Mouse (Mus musculus) erythroblast, embryonic 14.5 days (primary cell): ENCODE data around the gene Gm20431. TPM values are rescaled to one million over a fixed set of nuclear protein-coding genes. Genes with fewer than 3 reads are reported as not detected.
A peak's percentile ranks its signal among the peaks of the same experiment; 100 is the strongest.

ENCODE experiments used
- H3K27me3 ChIP-seq: 2 replicates; pipeline ENCODE4 v1.6.1; 2012; ENCODE audit warnings: inconsistent platforms; ENCODE audit not compliant: control insufficient read depth
- H3K36me3 ChIP-seq: 2 replicates; pipeline ENCODE4 v1.6.1; 2012; ENCODE audit warnings: mild to moderate bottlenecking, inconsistent platforms; ENCODE audit not compliant: control insufficient read depth
- H3K4me1 ChIP-seq: 2 replicates; pipeline ENCODE4 v1.6.1; 2012; ENCODE audit warnings: inconsistent platforms; ENCODE audit not compliant: control insufficient read depth
- H3K4me3 ChIP-seq: replicated peaks from 2 replicates; pipeline ENCODE3; 2012; ENCODE audit warnings: moderate library complexity, mild to moderate bottlenecking, inconsistent platforms
- H3K9me3 ChIP-seq: 2 replicates; pipeline ENCODE4 v1.6.1; 2012; ENCODE audit warnings: low read length, inconsistent platforms, mixed read lengths; ENCODE audit not compliant: control insufficient read depth
- GATA1 ChIP-seq: IDR thresholded peaks from 2 replicates; pipeline ENCODE4 v1.6.1; 2012; ENCODE audit warnings: low read length, inconsistent platforms, mixed read lengths
- TAL1 ChIP-seq: IDR thresholded peaks from 3 replicates; pipeline ENCODE4 v1.6.1; 2012; ENCODE audit warnings: low read length, inconsistent platforms, mixed read lengths
- polyA plus RNA-seq: library from polyadenylated mRNA; stranded (reverse); fragments of >175 nt; gene quantifications from 2 replicates; pipeline ENCODE4 v1.2.3, GENCODE M21; 2012

Gm20431 gene
- polyA plus RNA-seq, 1 experiment: not detected

- no peaks in the 10 kb centered on the region for H3K36me3 ChIP-seq
- no peak for TF ChIP-seq GATA1
- TF ChIP-seq TAL1: no peak
- peaks cover 35% of the 10 kb centered on the region for H3K4me1 ChIP-seq
- no peak overlapping the region for H3K4me3 ChIP-seq
- H3K27me3 ChIP-seq: peaks cover 36% of the 10 kb centered on the region
- H3K9me3 ChIP-seq: no peaks in the 10 kb centered on the region
Measured at GRCm38 (mm10) chr2:167685137-167685536, 23.8 kb upstream of the Gm20431 start.

- peaks cover 28% of the 10 kb centered on the region for H3K4me1 ChIP-seq
- no peak for TF ChIP-seq TAL1
- TF ChIP-seq GATA1: no peak
- H3K4me3 ChIP-seq: no peak overlapping the region
Measured at GRCm38 (mm10) chr2:167683721-167684120, 22.4 kb upstream of the Gm20431 start.

DNA sequence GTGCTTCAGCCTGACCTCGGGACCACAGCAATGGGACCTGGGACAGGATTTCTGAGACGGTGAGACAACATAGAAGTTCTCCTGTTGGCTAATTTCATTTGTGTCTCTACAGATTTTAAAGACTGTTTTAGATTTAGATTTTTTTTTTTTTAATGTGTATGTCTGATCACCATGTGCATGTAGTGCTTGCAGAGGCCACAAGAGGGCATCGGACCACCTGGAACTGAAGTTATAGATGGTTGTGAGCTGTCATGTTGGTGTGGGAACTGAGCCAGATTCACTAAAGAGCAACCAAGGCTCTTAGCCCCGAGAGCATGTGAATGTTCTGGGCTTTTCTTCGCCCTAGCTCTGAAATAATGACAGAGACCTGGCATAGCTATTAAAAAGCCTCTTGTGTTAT is 19.4 kb upstream of the Gm20431 start:
- Histone ChIP-seq H3K27me3 (peaks cover 11% of the 10 kb centered on the region), H3K9me3 (no peaks in the 10 kb centered on the region), H3K36me3 (no peaks in the 10 kb centered on the region), H3K4me1 (peaks cover 12% of the 10 kb centered on the region), H3K4me3 (no peak overlapping the region)
- no peak for TF ChIP-seq TAL1
- no peak for TF ChIP-seq GATA1

More at GRCm38 (mm10) chr2:167683721-167684120, 22.4 kb upstream of the Gm20431 start:
- H3K36me3 ChIP-seq: no peaks in the 10 kb centered on the region
- H3K27me3 ChIP-seq: peaks cover 22% of the 10 kb centered on the region
- no peaks in the 10 kb centered on the region for H3K9me3 ChIP-seq

GRCm38 (mm10) chr2:167679902-167680430 is 18.7 kb upstream of the Gm20431 start:
- Histone ChIP-seq H3K27me3 (peaks cover 7% of the 10 kb centered on the region), H3K4me1 (peaks cover 16% of the 10 kb centered on the region), H3K9me3 (no peaks in the 10 kb centered on the region), H3K36me3 (no peaks in the 10 kb centered on the region), H3K4me3 (no peak overlapping the region)
- no peak for TF ChIP-seq TAL1
- no peak for TF ChIP-seq GATA1

GRCm38 (mm10) chr2:167678600-167678999 is 17.3 kb upstream of the Gm20431 start:
- no peak overlapping the region for H3K4me3 ChIP-seq
- H3K4me1 ChIP-seq: peaks cover 26% of the 10 kb centered on the region
- H3K36me3 ChIP-seq: no peaks in the 10 kb centered on the region
- TF ChIP-seq GATA1 (no peak), TAL1 (no peak)
- peaks cover 7% of the 10 kb centered on the region for H3K27me3 ChIP-seq
- no peaks in the 10 kb centered on the region for H3K9me3 ChIP-seq

DNA sequence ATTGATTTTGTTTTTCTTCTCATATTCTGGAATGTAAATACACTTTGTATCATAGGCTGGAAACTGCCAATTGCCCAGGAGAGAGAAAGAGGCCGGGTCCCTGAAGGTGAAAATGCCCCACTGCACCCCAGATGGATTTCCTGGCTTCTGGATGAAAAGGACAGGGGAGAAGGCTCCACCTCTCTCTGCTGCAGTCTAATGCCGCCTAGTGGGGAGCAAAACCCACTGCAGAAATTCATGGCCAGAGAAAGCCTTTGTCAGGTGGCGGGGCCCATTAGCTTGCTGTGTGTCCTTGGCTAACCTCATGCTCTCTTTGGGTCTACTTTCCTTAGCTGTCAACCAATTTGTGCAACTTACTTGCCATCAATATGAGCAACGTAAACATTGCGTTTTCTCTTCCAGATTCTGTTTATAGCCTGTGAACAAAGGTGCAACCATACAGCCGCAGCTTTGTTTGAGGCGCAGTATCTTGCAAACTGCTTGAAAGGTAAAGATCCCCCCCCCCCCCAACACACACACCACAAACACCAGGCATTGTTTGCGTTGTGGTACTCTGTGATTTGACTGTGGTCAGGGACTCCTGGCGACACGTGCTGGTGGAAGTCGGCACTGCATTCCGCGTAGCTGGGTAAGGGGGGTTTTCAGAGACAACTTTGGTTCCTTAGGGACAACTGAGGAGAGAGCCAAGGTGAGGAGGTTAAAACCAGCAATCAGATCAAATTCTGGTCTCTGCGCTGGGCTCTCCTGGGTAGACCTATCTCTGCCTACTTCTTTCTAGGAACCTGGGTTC is 14.0 kb upstream of the Gm20431 start:
- Histone ChIP-seq H3K36me3 (no peaks in the 10 kb centered on the region), H3K27me3 (peaks cover 7% of the 10 kb centered on the region), H3K4me1 (peaks cover 55% of the 10 kb centered on the region), H3K9me3 (no peaks in the 10 kb centered on the region; the same call in 1 of the 2 replicates), H3K4me3 (no peak overlapping the region)
- TF ChIP-seq GATA1 (no peak), TAL1 (no peak)

DNA sequence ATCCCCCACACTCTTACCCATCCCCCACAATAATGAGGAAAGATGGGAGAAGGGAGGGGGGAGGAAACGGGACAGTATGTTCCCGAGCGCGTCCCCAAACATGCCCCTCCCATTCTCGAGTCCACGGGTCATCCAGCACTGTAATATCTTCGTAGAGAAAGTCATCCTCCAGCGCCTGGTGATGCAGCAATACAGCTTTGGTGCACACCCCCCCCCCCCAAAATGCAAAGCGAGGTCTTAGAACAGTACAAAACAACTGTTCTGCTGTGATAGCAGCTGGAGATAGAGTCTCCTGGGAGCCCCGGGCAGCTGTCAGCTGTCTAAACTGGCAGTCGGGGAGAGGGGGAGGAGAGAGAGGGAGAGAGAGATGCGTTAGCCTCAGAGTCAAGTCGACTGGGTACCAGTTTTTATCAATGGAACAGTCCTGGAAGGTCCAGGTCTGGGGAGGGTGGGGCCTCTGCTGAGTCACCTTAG is 11.0 kb upstream of the Gm20431 start:
- TF ChIP-seq TAL1 (no peak), GATA1 (no peak)
- no peaks in the 10 kb centered on the region for H3K36me3 ChIP-seq
- peaks cover 48% of the 10 kb centered on the region for H3K4me1 ChIP-seq
- peak overlapping the region; percentile 55 for H3K4me3 ChIP-seq
- no peaks in the 10 kb centered on the region; the same call in 1 of the 2 replicates for H3K9me3 ChIP-seq
- peaks cover 9% of the 10 kb centered on the region for H3K27me3 ChIP-seq

DNA sequence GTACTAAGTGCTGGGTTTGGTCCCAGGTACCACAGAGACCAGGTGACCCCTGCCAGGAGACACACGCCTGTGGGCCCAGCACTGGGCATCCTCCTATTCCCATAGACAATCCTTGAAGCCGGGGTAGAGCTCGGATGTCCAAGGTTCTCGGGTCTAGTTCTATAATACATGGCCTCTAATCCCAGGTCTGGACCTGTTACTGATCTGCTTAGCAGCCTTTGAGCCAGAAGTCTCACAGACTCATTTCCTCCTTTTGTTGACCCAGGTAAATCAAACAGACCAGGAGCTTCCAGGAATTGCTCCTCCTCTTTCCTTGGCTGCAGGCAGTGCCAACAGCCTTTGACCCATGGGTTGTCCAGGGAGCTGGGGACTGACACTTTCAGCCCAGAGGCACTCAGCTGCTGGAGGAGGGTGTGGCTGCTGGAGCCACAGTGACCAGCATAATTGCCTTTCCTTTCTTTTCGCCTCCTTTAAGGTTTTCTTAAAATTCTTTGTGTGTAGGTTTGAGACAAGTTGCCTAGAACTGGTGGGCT is 9.9 kb upstream of the Gm20431 start:
- H3K9me3 ChIP-seq: no peaks in the 10 kb centered on the region; the same call in 1 of the 2 replicates
- TF ChIP-seq TAL1 (no peak), GATA1 (no peak)

GRCm38 (mm10) chr2:167669398-167669797 is 8.1 kb upstream of the Gm20431 start:
- peaks cover 39% of the 10 kb centered on the region for H3K4me1 ChIP-seq
- H3K36me3 ChIP-seq: no peaks in the 10 kb centered on the region
- no peak overlapping the region for H3K4me3 ChIP-seq
- peaks cover 10% of the 10 kb centered on the region for H3K27me3 ChIP-seq
- H3K9me3 ChIP-seq: no peaks in the 10 kb centered on the region; the same call in 1 of the 2 replicates
- TF ChIP-seq TAL1 (no peak), GATA1 (no peak)

More for the DNA sequence above, 9.9 kb upstream of the Gm20431 start:
- Histone ChIP-seq H3K27me3 (peaks cover 7% of the 10 kb centered on the region), H3K36me3 (no peaks in the 10 kb centered on the region), H3K4me3 (peak overlapping the region; percentile 55), H3K4me1 (peaks cover 48% of the 10 kb centered on the region)
